Mouse (Mus musculus) heart, postnatal 0 days (tissue): Measurements from ENCODE around the gene Rcn1. TPM values are rescaled to one million over a fixed set of nuclear protein-coding genes. Genes with fewer than 3 reads are reported as not detected.

Source experiments
- ATAC-seq: fragments of 200-750 bp; cut with Nextera tagmentation; 2 replicates; pipeline ENCODE4 v1.8.0; 2017; ENCODE audit warnings: low read depth, moderate number of reproducible peaks, moderate library complexity; ENCODE audit not compliant: insufficient read depth
- DNase-seq: peaks from one replicate; pipeline ENCODE4 v3.0.0-alpha.2; 2016; ENCODE audit warnings: low spot score
- H3K27ac ChIP-seq: fragments of 300-500 bp; sonication (generic); 2 replicates; pipeline ENCODE4 v1.5.1; 2014; ENCODE audit warnings: low read depth, mild to moderate bottlenecking
- H3K27me3 ChIP-seq: fragments of 300-500 bp; sonication (generic); 2 replicates; pipeline ENCODE4 v1.6.1; 2014; ENCODE audit warnings: low read length, mixed read lengths; ENCODE audit not compliant: control insufficient read depth, insufficient read depth
- H3K36me3 ChIP-seq: fragments of 300-500 bp; sonication (generic); replicated peaks from 2 replicates; pipeline ENCODE4 v1.6.1; 2014; ENCODE audit warnings: low read length, mixed read lengths; ENCODE audit not compliant: control insufficient read depth, insufficient read depth
- H3K4me1 ChIP-seq: fragments of 300-500 bp; sonication (generic); 2 replicates; pipeline ENCODE4 v1.6.1; 2014; ENCODE audit warnings: antibody characterized with exemption; ENCODE audit not compliant: control insufficient read depth, insufficient read depth
- H3K4me2 ChIP-seq: fragments of 300-500 bp; sonication (generic); 2 replicates; pipeline ENCODE4 v1.6.1; 2014; ENCODE audit warnings: low read depth, mild to moderate bottlenecking, low read length, moderate library complexity
- H3K4me3 ChIP-seq: fragments of 300-500 bp; sonication (generic); 2 replicates; pipeline ENCODE4 v1.5.1; 2014; ENCODE audit warnings: low read depth, low read length
- H3K9ac ChIP-seq: fragments of 300-500 bp; sonication (generic); replicated peaks from 2 replicates; pipeline ENCODE4 v1.6.1; 2014; ENCODE audit warnings: low read depth, low read length, mixed read lengths
- H3K9me3 ChIP-seq: fragments of 300-500 bp; sonication (generic); replicated peaks from 2 replicates; pipeline ENCODE4 v1.6.1; 2016; ENCODE audit warnings: low read length; ENCODE audit not compliant: control insufficient read depth
- CTCF ChIP-seq: IDR thresholded peaks from 2 replicates; pipeline ENCODE4 v1.5.1; 2016; ENCODE audit warnings: antibody characterized with exemption, control low read depth, low read depth
- EP300 ChIP-seq: IDR thresholded peaks from 2 replicates; pipeline ENCODE4 v1.6.1; 2016; ENCODE audit warnings: antibody characterized with exemption, low read depth
- whole genome bisulfite sequencing: fragments of 180-500 bp; shearing (Covaris S2); extraction: QIAGEN DNeasy Blood & Tissue Kit; methylation state at CpG from one replicate; pipeline ENCODE4 v1.1.7; 2014; 5-methylcytosine and 5-hydroxymethylcytosine counted together
- polyA plus RNA-seq: library from polyadenylated mRNA; unstranded; fragments of >200 nt; fragmentation: Nextera tagmentation; extraction: Ambion mirVana; gene quantifications from 2 replicates; pipeline ENCODE4 v1.2.1, GENCODE M21; 2015
- total RNA-seq: library from RNA; depleted of rRNA; stranded (reverse); fragments of >200 nt; gene quantifications from 2 replicates; pipeline ENCODE4 v1.2.3, GENCODE M21; 2014; ENCODE audit warnings: low replicate concordance

Rcn1 gene
- total and polyA plus RNA-seq, 2 experiments from 2014 or later, result 34.5 to 54.0 TPM

GRCm38 (mm10) chr2:105430373-105430772 lies 31.3 kb upstream of the Rcn1 start:
- Histone ChIP-seq H3K4me3 (no peak overlapping the region), H3K27me3 (no peaks in the 10 kb centered on the region), H3K4me1 (0 out of 2 replicates have a peak, but pooled peaks cover 4% of the 10 kb centered on the region), H3K36me3 (no peaks in the 10 kb centered on the region), H3K27ac (no peak overlapping the region), H3K9ac (no peak overlapping the region), H3K4me2 (no peak overlapping the region), H3K9me3 (no peaks in the 10 kb centered on the region)
- TF ChIP-seq EP300, result no peak
- TF ChIP-seq CTCF, result no peak
- 66% methylated on average over 5 of the region's 5 CpGs for WGBS
- ATAC-seq (no peak), DNase-seq (no peak)

- H3K4me2 ChIP-seq, result no peak overlapping the region
- ATAC-seq, result no peak
These were observed 30.8 kb upstream of the Rcn1 start for GRCm38 (mm10) chr2:105429899-105430298.

GRCm38 (mm10) chr2:105428467-105428866 lies 29.3 kb upstream of the Rcn1 start:
- Histone ChIP-seq H3K9me3 (no peaks in the 10 kb centered on the region), H3K4me1 (0 out of 2 replicates have a peak, but pooled peaks cover 4% of the 10 kb centered on the region), H3K4me3 (no peak overlapping the region), H3K27ac (no peak overlapping the region), H3K27me3 (no peaks in the 10 kb centered on the region), H3K9ac (no peak overlapping the region), H3K36me3 (no peaks in the 10 kb centered on the region), H3K4me2 (no peak overlapping the region)
- 22% methylated on average over 6 of the region's 6 CpGs for WGBS
- TF ChIP-seq EP300 (no peak), CTCF (no peak)
- ATAC-seq (no peak), DNase-seq (no peak)

More at GRCm38 (mm10) chr2:105429899-105430298, 30.8 kb upstream of the Rcn1 start:
- 0 out of 2 replicates have a peak, but pooled peaks cover 4% of the 10 kb centered on the region for H3K4me1 ChIP-seq
- H3K4me3 ChIP-seq, result no peak overlapping the region
- H3K9ac ChIP-seq, result no peak overlapping the region
- DNase-seq, result no peak
- no peaks in the 10 kb centered on the region for H3K9me3 ChIP-seq
- H3K27me3 ChIP-seq, result no peaks in the 10 kb centered on the region
- no peaks in the 10 kb centered on the region for H3K36me3 ChIP-seq
- H3K27ac ChIP-seq, result no peak overlapping the region
- TF ChIP-seq CTCF (no peak), EP300 (no peak)
- WGBS, result 66% methylated on average over 6 of the region's 6 CpGs

- 3% methylated on average over 12 of the region's 12 CpGs for WGBS
- DNase-seq, result peak; percentile 55
- peak overlapping the region; percentile 49 for H3K4me2 ChIP-seq
- H3K27ac ChIP-seq, result no peak overlapping the region
- no peaks in the 10 kb centered on the region for H3K27me3 ChIP-seq
- H3K36me3 ChIP-seq, result no peaks in the 10 kb centered on the region
- ATAC-seq, result peak; percentile 55; the same call in 1 of the 2 replicates
- peak overlapping the region; percentile 6; the same call in 1 of the 2 replicates for H3K4me3 ChIP-seq
- H3K9me3 ChIP-seq, result no peaks in the 10 kb centered on the region
- no peak overlapping the region for H3K9ac ChIP-seq
- 0 out of 2 replicates have a peak, but pooled peaks cover 4% of the 10 kb centered on the region for H3K4me1 ChIP-seq
- TF ChIP-seq CTCF (peak; percentile 86), EP300 (no peak)
These were observed 28.9 kb upstream of the Rcn1 start for GRCm38 (mm10) chr2:105428029-105428428.

DNA sequence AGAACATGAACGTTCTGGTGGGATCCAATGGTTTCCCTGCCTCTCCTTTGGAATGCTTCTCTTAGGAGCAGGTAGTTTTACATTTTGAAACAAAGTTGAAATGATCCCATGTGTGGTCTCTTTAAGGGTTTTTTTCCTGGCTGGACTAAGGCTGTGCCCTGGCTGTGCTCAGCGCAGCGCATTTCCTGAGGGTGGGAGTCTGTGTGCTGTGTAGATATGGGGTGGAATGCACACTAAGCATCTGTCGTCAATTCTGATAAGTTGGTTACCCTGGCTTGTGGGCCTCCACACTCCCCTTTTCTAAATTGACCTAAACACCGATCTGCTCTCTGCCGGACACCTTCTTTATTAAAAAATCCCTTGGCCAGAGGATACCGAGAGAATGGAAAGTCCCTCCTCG lies 28.3 kb upstream of the Rcn1 start:
- Histone ChIP-seq H3K4me1 (no peaks in the 10 kb centered on the region), H3K9ac (no peak overlapping the region), H3K9me3 (no peaks in the 10 kb centered on the region), H3K27me3 (no peaks in the 10 kb centered on the region), H3K4me2 (peak overlapping the region; percentile 49), H3K27ac (no peak overlapping the region), H3K36me3 (no peaks in the 10 kb centered on the region), H3K4me3 (peak overlapping the region; percentile 6; the same call in 1 of the 2 replicates)
- DNase-seq (no peak), ATAC-seq (no peak)
- TF ChIP-seq CTCF, result no peak
- 18% methylated on average over 8 of the region's 8 CpGs for WGBS

DNA sequence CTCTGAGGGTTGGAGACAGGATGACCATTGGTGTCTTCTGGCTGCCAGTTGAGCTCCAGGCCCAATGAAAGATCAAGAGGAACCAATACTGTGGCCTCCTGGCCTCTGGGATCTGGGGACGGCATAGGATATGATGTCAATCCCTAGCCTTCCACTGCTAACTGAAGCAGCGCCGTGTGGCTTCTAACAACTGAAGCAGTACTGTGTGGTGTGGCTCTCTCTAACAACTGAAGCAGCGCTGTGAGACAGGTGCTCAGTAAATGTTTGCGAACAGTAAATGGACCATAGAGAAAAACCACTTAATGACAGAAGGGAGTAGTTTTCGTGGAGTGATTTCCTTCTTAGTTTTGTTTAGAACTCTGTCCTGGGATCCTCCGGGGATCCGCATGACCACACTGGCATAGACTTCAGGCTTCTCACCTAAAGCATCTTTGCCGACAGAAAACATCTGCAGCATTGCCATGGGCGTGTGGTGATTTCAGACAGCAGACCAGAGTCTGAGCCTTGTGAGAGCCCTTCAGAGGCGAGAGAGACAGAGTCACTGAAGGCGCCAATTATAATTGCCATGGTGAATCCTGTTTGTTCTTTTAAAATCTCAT lies 19.6 kb upstream of the Rcn1 start:
- WGBS, result 91% methylated on average over 12 of the region's 12 CpGs
- DNase-seq, result no peak
- Histone ChIP-seq H3K9ac (no peak overlapping the region), H3K4me3 (no peak overlapping the region), H3K9me3 (no peaks in the 10 kb centered on the region), H3K4me1 (no peaks in the 10 kb centered on the region), H3K4me2 (no peak overlapping the region), H3K27me3 (no peaks in the 10 kb centered on the region), H3K27ac (no peak overlapping the region), H3K36me3 (no peaks in the 10 kb centered on the region)
- ATAC-seq, result no peak
- TF ChIP-seq CTCF (no peak), EP300 (no peak)
